Mouse (Mus musculus) intestine, postnatal 0 days (tissue): ENCODE results near the gene Slc25a1. TPM values are rescaled to one million over a fixed set of nuclear protein-coding genes. Genes with fewer than 3 reads are reported as not detected.

Source experiments
- ATAC-seq: fragments of 200-750 bp; cut with Nextera tagmentation; 2 replicates; pipeline ENCODE4 v1.8.0; 2017; ENCODE audit warnings: mild to moderate bottlenecking, moderate TSS enrichment, moderate library complexity
- H3K27ac ChIP-seq: fragments of 300-500 bp; sonication (generic); 2 replicates; pipeline ENCODE4 v1.5.1; 2014; ENCODE audit warnings: mild to moderate bottlenecking, low read depth, low read length, moderate library complexity
- H3K27me3 ChIP-seq: fragments of 300-500 bp; sonication (generic); replicated peaks from 2 replicates; pipeline ENCODE4 v1.6.1; 2014; ENCODE audit warnings: low read length, mixed read lengths; ENCODE audit not compliant: control insufficient read depth, insufficient read depth
- H3K36me3 ChIP-seq: fragments of 300-500 bp; sonication (generic); 2 replicates; pipeline ENCODE4 v1.6.1; 2014; ENCODE audit warnings: mild to moderate bottlenecking, moderate library complexity; ENCODE audit not compliant: control insufficient read depth, insufficient read depth
- H3K4me1 ChIP-seq: fragments of 300-500 bp; sonication (generic); replicated peaks from 2 replicates; pipeline ENCODE4 v1.6.1; 2014; ENCODE audit warnings: antibody characterized with exemption, low read length, mixed read lengths; ENCODE audit not compliant: control insufficient read depth, insufficient read depth
- H3K4me2 ChIP-seq: fragments of 300-500 bp; sonication (generic); replicated peaks from 2 replicates; pipeline ENCODE4 v1.6.1; 2014; ENCODE audit warnings: low read depth, mild to moderate bottlenecking, moderate library complexity
- H3K4me3 ChIP-seq: fragments of 300-500 bp; sonication (generic); 2 replicates; pipeline ENCODE4 v1.5.1; 2014; ENCODE audit warnings: low read depth, low read length
- H3K9ac ChIP-seq: fragments of 300-500 bp; sonication (generic); 2 replicates; pipeline ENCODE4 v1.6.1; 2014; ENCODE audit warnings: mild to moderate bottlenecking, low read depth, low read length
- H3K9me3 ChIP-seq: fragments of 300-500 bp; sonication (generic); 2 replicates; pipeline ENCODE4 v1.6.1; 2016; ENCODE audit warnings: mixed run types; ENCODE audit not compliant: control insufficient read depth
- CTCF ChIP-seq: sonication (generic); IDR thresholded peaks from 2 replicates; pipeline ENCODE4 v1.5.1; 2016; ENCODE audit warnings: low read depth, mild to moderate bottlenecking, control low read depth, antibody characterized with exemption, moderate library complexity
- WGBS: fragments of 180-500 bp; shearing (Covaris S2); extraction: QIAGEN DNeasy Blood & Tissue Kit; methylation state at CpG from one replicate; pipeline ENCODE4 v1.1.7; 2014; 5-methylcytosine and 5-hydroxymethylcytosine counted together
- polyA plus RNA-seq: library from polyadenylated mRNA; unstranded; fragments of >200 nt; fragmentation: Nextera tagmentation; extraction: Ambion mirVana; gene quantifications from 2 replicates; pipeline ENCODE4 v1.2.1, GENCODE M21; 2015

Slc25a1 gene
- polyA plus RNA-seq, 1 experiment from 2014 or later = 245 TPM

- TF ChIP-seq CTCF = no peak
- Histone ChIP-seq H3K27ac (no peak within 1 kb of the TSS), H3K27me3 (peaks cover 60% of the 10 kb centered on the region), H3K9ac (peak within 1 kb of the TSS; percentile 22; the same call in 1 of the 2 replicates), H3K4me3 (peak within 1 kb of the TSS; percentile 43), H3K4me2 (peak within 1 kb of the TSS; percentile 66), H3K9me3 (no peaks in the 10 kb centered on the region), H3K36me3 (no peaks in the 10 kb centered on the region), H3K4me1 (peaks cover 5% of the 10 kb centered on the region; the same call in 1 of the 2 replicates)
- peak; percentile 12; the same call in 1 of the 2 replicates for ATAC-seq
- WGBS = under 1% methylated on average over 101 of the region's 106 CpGs
Observed at GRCm38 (mm10) chr16:17914307-17915249, 13.4 kb downstream of the Slc25a1 start, which contains the start of gene Gsc2. Gene Gsc2, minus strand, starts transcription at chr16:17915059.

- ATAC-seq = peak; percentile 93
- no peaks in the 10 kb centered on the region for H3K9me3 ChIP-seq
- under 1% methylated on average over 35 of the region's 35 CpGs for WGBS
- H3K27me3 ChIP-seq = peaks cover 44% of the 10 kb centered on the region
- peak within 1 kb of the TSS; percentile 64 for H3K9ac ChIP-seq
- H3K36me3 ChIP-seq = peaks cover 33% of the 10 kb centered on the region
- H3K4me2 ChIP-seq = peak within 1 kb of the TSS; percentile 82
- TF ChIP-seq CTCF = peak; percentile 84
- H3K4me3 ChIP-seq = peak within 1 kb of the TSS; percentile 86
- no peak within 1 kb of the TSS for H3K27ac ChIP-seq
- peaks cover 5% of the 10 kb centered on the region; the same call in 1 of the 2 replicates for H3K4me1 ChIP-seq
Observed at GRCm38 (mm10) chr16:17911052-17911595, 16.9 kb downstream of the Slc25a1 start, which contains the start of gene Ess2. Gene Ess2, minus strand, starts transcription at chr16:17911348.

GRCm38 (mm10) chr16:17898462-17898861, 29.6 kb downstream of the Slc25a1 start, which contains the start of the genes Dgcr2 and Tssk2:
Gene Dgcr2, minus strand, starts transcription at chr16:17898562.
Gene Tssk2, plus strand, starts transcription at chr16:17898637.
- peaks cover 38% of the 10 kb centered on the region for H3K36me3 ChIP-seq
- ATAC-seq = no peak
- H3K4me2 ChIP-seq = no peak within 1 kb of the TSS
- H3K9ac ChIP-seq = no peak within 1 kb of the TSS
- H3K4me3 ChIP-seq = no peak within 1 kb of the TSS
- no peak for TF ChIP-seq CTCF
- H3K27ac ChIP-seq = no peak within 1 kb of the TSS
- no peaks in the 10 kb centered on the region for H3K27me3 ChIP-seq
- no peaks in the 10 kb centered on the region for H3K4me1 ChIP-seq
- whole genome bisulfite sequencing = 89% methylated on average over 14 of the region's 14 CpGs
- H3K9me3 ChIP-seq = no peaks in the 10 kb centered on the region

- Histone ChIP-seq H3K4me2 (no peak overlapping the region), H3K4me3 (no peak overlapping the region)
- no peak for TF ChIP-seq CTCF
Observed at GRCm38 (mm10) chr16:17896091-17896490, 31.9 kb downstream of the Slc25a1 start.

GRCm38 (mm10) chr16:17893923-17894322, 34.1 kb downstream of the Slc25a1 start, which contains the start of gene Tssk1:
Gene Tssk1, plus strand, starts transcription at chr16:17894223.
- Histone ChIP-seq H3K4me2 (no peak within 1 kb of the TSS), H3K4me1 (peaks cover 8% of the 10 kb centered on the region), H3K9ac (no peak within 1 kb of the TSS), H3K27ac (no peak within 1 kb of the TSS), H3K4me3 (no peak within 1 kb of the TSS), H3K9me3 (no peaks in the 10 kb centered on the region), H3K36me3 (0 out of 2 replicates have a peak, but pooled peaks cover 3% of the 10 kb centered on the region), H3K27me3 (no peaks in the 10 kb centered on the region)
- ATAC-seq = no peak
- WGBS = 86% methylated on average over 2 of the region's 2 CpGs
- no peak for TF ChIP-seq CTCF

More at GRCm38 (mm10) chr16:17896091-17896490, 31.9 kb downstream of the Slc25a1 start:
- no peaks in the 10 kb centered on the region for H3K9me3 ChIP-seq
- peaks cover 4% of the 10 kb centered on the region; the same call in 1 of the 2 replicates for H3K4me1 ChIP-seq
- H3K27ac ChIP-seq = no peak overlapping the region
- H3K36me3 ChIP-seq = peaks cover 15% of the 10 kb centered on the region
- no peak for ATAC-seq
- H3K27me3 ChIP-seq = no peaks in the 10 kb centered on the region
- H3K9ac ChIP-seq = no peak overlapping the region

GRCm38 (mm10) chr16:17892606-17893005, 35.4 kb downstream of the Slc25a1 start:
- no peak overlapping the region for H3K9ac ChIP-seq
- WGBS = 59% methylated on average over 3 of the region's 3 CpGs

More at GRCm38 (mm10) chr16:17892606-17893005, 35.4 kb downstream of the Slc25a1 start:
- Histone ChIP-seq H3K27me3 (no peaks in the 10 kb centered on the region), H3K27ac (no peak overlapping the region), H3K4me1 (peaks cover 8% of the 10 kb centered on the region), H3K9me3 (no peaks in the 10 kb centered on the region), H3K4me2 (no peak overlapping the region), H3K36me3 (no peaks in the 10 kb centered on the region), H3K4me3 (no peak overlapping the region)
- TF ChIP-seq CTCF = no peak
- no peak for ATAC-seq
